Mouse (Mus musculus): ENCODE data around the gene Igfbp6. TPM values are rescaled to one million over a fixed set of nuclear protein-coding genes. Genes with fewer than 3 reads are reported as not detected.

Gene Igfbp6
- polyA plus RNA-seq, 1 experiment from 2014 or later = 27.1 TPM

DNA sequence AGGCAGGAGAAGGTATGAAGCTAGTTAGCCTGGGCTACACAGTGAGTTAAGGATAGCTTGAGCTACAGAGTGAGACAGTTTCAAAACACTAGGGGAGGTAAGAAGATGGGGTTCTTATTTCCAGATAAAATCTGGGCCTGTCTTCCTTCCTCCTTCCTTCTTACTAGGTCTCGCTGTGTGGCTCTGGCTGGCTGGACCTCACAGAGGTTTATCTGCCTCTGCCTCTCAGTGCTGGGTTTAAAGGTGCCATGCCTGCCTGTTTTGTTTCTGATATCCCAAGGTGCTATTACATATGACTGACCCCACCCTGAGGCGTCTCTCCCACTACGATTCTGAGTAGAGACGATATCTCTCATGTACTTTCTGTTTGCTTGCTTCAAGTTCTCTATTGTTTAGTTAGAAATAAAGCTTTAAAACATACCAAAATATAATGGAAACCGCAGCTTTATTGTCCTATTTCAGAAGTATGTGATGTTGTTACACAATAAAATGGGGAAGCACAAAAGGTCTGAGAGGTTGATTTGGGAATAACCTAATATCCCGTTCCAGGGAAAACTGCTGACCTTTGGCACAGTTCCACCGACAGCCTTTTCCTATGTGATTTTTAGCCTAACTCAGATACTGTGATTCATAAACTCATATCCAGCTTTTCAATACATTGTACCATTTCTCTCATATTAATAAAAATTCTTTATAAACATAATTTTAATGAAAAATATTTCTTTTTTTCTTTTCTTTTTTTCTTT lies 32.6 kb downstream of the Igfbp6 start:
- Histone ChIP-seq H3K36me3 (ENCODE audit: control insufficient read depth, insufficient read depth, low read length) (peaks cover 32% of the 10 kb centered on the region; the same call in 1 of the 2 replicates), H3K27ac (ENCODE audit: low read depth, low read length) (no peak overlapping the region), H3K4me2 (replicated peaks; ENCODE audit: low read depth, low read length) (no peak overlapping the region), H3K4me1 (ENCODE audit: control insufficient read depth, insufficient read depth, low read length) (no peaks in the 10 kb centered on the region), H3K27me3 (ENCODE audit: control insufficient read depth, insufficient read depth, low read length) (no peaks in the 10 kb centered on the region), H3K9me3 (ENCODE audit: control insufficient read depth, low read length) (no peaks in the 10 kb centered on the region), H3K4me3 (ENCODE audit: low read length) (no peak overlapping the region), H3K9ac (ENCODE audit: low read depth, low read length) (no peak overlapping the region)
- no peak for ATAC-seq (ENCODE audit: low FRiP score, low TSS enrichment)
- WGBS = 82% methylated on average over 7 of the region's 7 CpGs

DNA sequence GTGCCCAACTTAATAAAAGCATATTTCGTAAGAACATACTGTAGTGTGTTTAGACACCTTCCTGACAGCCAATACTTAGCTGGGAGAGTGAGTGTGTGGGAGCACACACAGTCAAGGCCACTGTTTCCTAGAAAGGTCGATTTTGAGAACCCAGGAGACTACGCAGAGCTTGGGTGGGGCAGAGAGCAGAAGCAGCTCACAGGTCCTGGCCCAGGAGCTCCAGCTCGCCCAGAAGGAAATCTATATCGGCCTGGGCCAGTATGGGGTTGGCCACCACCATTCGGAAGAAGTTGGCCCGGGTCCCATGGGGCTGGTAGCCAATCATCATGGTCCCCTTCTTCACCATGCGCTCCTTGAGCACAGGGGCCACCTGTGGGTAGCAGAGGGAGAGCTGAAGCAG lies 33.3 kb downstream of the Igfbp6 start:
- Histone ChIP-seq H3K4me1 (ENCODE audit: control insufficient read depth, insufficient read depth, low read length) (no peaks in the 10 kb centered on the region), H3K9me3 (ENCODE audit: control insufficient read depth, low read length) (no peaks in the 10 kb centered on the region), H3K4me2 (replicated peaks; ENCODE audit: low read depth, low read length) (no peak overlapping the region), H3K36me3 (ENCODE audit: control insufficient read depth, insufficient read depth, low read length) (peaks cover 32% of the 10 kb centered on the region; the same call in 1 of the 2 replicates), H3K4me3 (ENCODE audit: low read length) (no peak overlapping the region), H3K27ac (ENCODE audit: low read depth, low read length) (no peak overlapping the region), H3K27me3 (ENCODE audit: control insufficient read depth, insufficient read depth, low read length) (no peaks in the 10 kb centered on the region), H3K9ac (ENCODE audit: low read depth, low read length) (no peak overlapping the region)
- ATAC-seq (ENCODE audit: low FRiP score, low TSS enrichment) = no peak
- WGBS = 85% methylated on average over 8 of the region's 8 CpGs

DNA sequence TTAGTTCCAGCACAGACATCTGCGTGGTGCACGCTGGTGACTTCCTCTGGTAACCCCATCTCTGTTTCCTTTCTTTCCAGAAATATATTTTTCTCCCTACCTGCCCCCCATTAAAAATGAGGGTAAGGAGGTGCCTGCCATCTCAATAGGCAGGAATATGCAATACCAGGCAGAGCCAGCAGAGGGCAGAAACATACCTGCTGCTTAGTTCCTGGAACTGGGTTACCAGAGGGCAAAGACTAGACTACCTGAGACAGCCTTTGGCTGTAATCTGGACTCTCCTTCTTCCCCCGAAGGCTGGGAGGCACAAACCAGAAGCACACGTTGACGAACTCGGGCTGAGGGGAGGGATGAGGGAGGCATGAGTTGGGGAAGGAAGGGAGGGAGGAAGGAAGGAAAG lies 34.1 kb downstream of the Igfbp6 start:
- Histone ChIP-seq H3K27me3 (ENCODE audit: control insufficient read depth, insufficient read depth, low read length) (no peaks in the 10 kb centered on the region), H3K4me2 (replicated peaks; ENCODE audit: low read depth, low read length) (no peak overlapping the region), H3K4me1 (ENCODE audit: control insufficient read depth, insufficient read depth, low read length) (no peaks in the 10 kb centered on the region), H3K9me3 (ENCODE audit: control insufficient read depth, low read length) (no peaks in the 10 kb centered on the region), H3K4me3 (ENCODE audit: low read length) (no peak overlapping the region), H3K9ac (ENCODE audit: low read depth, low read length) (no peak overlapping the region), H3K27ac (ENCODE audit: low read depth, low read length) (no peak overlapping the region), H3K36me3 (ENCODE audit: control insufficient read depth, insufficient read depth, low read length) (peaks cover 32% of the 10 kb centered on the region; the same call in 1 of the 2 replicates)
- 18% methylated on average over 6 of the region's 6 CpGs for WGBS
- peak; percentile 57 for ATAC-seq (ENCODE audit: low FRiP score, low TSS enrichment)

DNA sequence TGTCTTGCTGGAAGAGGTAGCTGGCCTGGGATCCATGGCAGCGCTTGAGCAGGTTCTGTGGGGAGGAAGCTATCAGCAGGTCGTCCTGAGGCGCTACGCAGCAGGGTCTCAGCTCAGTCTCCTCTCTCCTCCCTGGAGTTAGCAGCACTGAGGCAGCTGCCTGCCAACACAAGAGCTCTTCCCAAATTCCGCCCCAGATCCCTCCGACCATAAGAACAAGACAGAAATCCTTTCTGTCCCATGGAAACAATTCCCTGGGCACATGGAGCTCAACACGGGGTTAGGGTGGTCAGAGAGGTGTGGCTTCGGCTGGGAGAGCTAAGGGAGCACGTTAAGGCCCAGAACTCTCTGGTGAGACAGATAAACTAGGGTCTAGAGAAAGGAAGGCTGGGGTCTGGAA lies 34.9 kb downstream of the Igfbp6 start:
- Histone ChIP-seq H3K4me3 (ENCODE audit: low read length) (no peak overlapping the region), H3K36me3 (ENCODE audit: control insufficient read depth, insufficient read depth, low read length) (peaks cover 32% of the 10 kb centered on the region; the same call in 1 of the 2 replicates), H3K4me1 (ENCODE audit: control insufficient read depth, insufficient read depth, low read length) (no peaks in the 10 kb centered on the region), H3K27me3 (ENCODE audit: control insufficient read depth, insufficient read depth, low read length) (no peaks in the 10 kb centered on the region), H3K9ac (ENCODE audit: low read depth, low read length) (no peak overlapping the region), H3K27ac (ENCODE audit: low read depth, low read length) (no peak overlapping the region), H3K4me2 (replicated peaks; ENCODE audit: low read depth, low read length) (no peak overlapping the region), H3K9me3 (ENCODE audit: control insufficient read depth, low read length) (no peaks in the 10 kb centered on the region)
- WGBS = 81% methylated on average over 9 of the region's 9 CpGs
- ATAC-seq (ENCODE audit: low FRiP score, low TSS enrichment) = no peak

DNA sequence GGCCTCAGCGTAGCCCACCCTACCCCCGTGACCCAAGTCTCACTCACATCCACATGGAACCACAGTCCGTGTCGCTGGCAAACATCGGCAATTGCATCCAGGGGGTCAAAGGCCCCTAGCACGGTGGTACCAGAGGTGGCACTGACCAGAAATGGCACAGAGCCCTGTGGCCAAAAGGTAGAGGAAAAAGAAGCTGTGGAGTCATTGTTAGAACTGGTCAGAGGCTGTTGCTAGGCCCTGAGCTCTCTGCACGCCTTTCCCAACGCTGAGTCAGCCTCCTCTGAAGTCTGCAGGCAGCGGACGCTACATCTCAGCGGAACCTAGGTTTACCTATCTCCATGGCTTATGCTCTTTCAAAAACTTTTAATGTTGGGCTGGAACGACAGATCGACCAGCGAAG lies 35.8 kb downstream of the Igfbp6 start:
- 88% methylated on average over 14 of the region's 14 CpGs for WGBS

DNA sequence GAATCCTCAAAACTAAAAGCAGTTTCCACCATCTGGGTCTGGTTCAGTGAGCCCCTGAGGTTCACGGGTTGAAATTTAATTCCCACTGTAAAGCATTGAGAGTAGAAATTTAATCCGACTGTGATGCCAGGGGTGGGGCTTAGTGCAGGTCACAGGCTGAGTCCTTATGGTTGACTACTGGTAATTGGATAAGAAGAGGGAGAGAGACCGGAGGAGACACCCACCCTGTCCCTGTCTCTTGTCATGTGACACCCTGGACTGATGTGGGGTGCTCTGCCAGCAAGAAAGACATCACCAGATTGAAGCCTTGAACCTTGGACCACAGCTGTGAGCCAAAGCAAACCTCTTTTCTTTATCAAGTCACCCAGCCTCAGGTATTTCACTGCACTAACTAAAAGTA lies 38.9 kb downstream of the Igfbp6 start:
- H3K36me3 ChIP-seq (ENCODE audit: control insufficient read depth, insufficient read depth, low read length) = peaks cover 23% of the 10 kb centered on the region; the same call in 1 of the 2 replicates
- H3K9ac ChIP-seq (ENCODE audit: low read depth, low read length) = no peak overlapping the region
- H3K27me3 ChIP-seq (ENCODE audit: control insufficient read depth, insufficient read depth, low read length) = no peaks in the 10 kb centered on the region
- no peak overlapping the region for H3K4me2 ChIP-seq (replicated peaks; ENCODE audit: low read depth, low read length)
- peaks cover under 1% of the 10 kb centered on the region; the same call in 1 of the 2 replicates for H3K4me1 ChIP-seq (ENCODE audit: control insufficient read depth, insufficient read depth, low read length)
- H3K9me3 ChIP-seq (ENCODE audit: control insufficient read depth, low read length) = no peaks in the 10 kb centered on the region
- 0 out of 2 replicates have a peak, but pooled peaks have one; percentile 40 for ATAC-seq (ENCODE audit: low FRiP score, low TSS enrichment)
- H3K27ac ChIP-seq (ENCODE audit: low read depth, low read length) = no peak overlapping the region
- H3K4me3 ChIP-seq (ENCODE audit: low read length) = no peak overlapping the region
- 52% methylated on average over 3 of the region's 3 CpGs for WGBS

More for the DNA sequence above, 35.8 kb downstream of the Igfbp6 start:
- no peak overlapping the region for H3K4me3 ChIP-seq (ENCODE audit: low read length)
- no peaks in the 10 kb centered on the region for H3K27me3 ChIP-seq (ENCODE audit: control insufficient read depth, insufficient read depth, low read length)
- H3K36me3 ChIP-seq (ENCODE audit: control insufficient read depth, insufficient read depth, low read length) = peaks cover 32% of the 10 kb centered on the region; the same call in 1 of the 2 replicates
- H3K27ac ChIP-seq (ENCODE audit: low read depth, low read length) = no peak overlapping the region
- no peak overlapping the region for H3K9ac ChIP-seq (ENCODE audit: low read depth, low read length)
- no peaks in the 10 kb centered on the region for H3K9me3 ChIP-seq (ENCODE audit: control insufficient read depth, low read length)
- no peak for ATAC-seq (ENCODE audit: low FRiP score, low TSS enrichment)
- no peaks in the 10 kb centered on the region for H3K4me1 ChIP-seq (ENCODE audit: control insufficient read depth, insufficient read depth, low read length)
- no peak overlapping the region for H3K4me2 ChIP-seq (replicated peaks; ENCODE audit: low read depth, low read length)

DNA sequence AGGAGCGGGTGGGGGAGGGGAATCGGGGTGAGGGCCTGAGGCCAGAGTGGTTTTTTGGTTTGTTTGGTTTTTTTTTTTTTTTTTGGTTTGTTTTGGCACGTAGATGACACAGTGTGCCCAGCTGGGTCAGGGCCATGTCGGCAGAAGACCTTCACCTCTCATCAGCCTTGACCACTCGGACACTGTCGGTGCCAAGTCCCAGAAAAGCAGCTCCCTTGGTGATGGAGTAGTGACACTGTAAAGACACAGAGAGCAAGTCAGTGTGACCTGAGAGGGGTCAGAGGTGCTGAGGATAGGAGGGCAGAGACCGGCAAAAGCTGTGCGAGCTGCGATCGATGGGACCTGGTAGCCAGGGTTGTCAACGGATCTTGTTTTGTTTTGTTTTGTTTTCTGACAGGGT lies 42.1 kb downstream of the Igfbp6 start:
- ATAC-seq (ENCODE audit: low FRiP score, low TSS enrichment) = no peak
- no peak overlapping the region for H3K27ac ChIP-seq (ENCODE audit: low read depth, low read length)
- no peaks in the 10 kb centered on the region for H3K9me3 ChIP-seq (ENCODE audit: control insufficient read depth, low read length)
- H3K4me2 ChIP-seq (replicated peaks; ENCODE audit: low read depth, low read length) = no peak overlapping the region
- WGBS = 72% methylated on average over 11 of the region's 11 CpGs
- H3K36me3 ChIP-seq (ENCODE audit: control insufficient read depth, insufficient read depth, low read length) = peaks cover 9% of the 10 kb centered on the region; the same call in 1 of the 2 replicates
- no peak overlapping the region for H3K4me3 ChIP-seq (ENCODE audit: low read length)
- H3K27me3 ChIP-seq (ENCODE audit: control insufficient read depth, insufficient read depth, low read length) = no peaks in the 10 kb centered on the region
- H3K4me1 ChIP-seq (ENCODE audit: control insufficient read depth, insufficient read depth, low read length) = peaks cover 8% of the 10 kb centered on the region
- H3K9ac ChIP-seq (ENCODE audit: low read depth, low read length) = no peak overlapping the region

DNA sequence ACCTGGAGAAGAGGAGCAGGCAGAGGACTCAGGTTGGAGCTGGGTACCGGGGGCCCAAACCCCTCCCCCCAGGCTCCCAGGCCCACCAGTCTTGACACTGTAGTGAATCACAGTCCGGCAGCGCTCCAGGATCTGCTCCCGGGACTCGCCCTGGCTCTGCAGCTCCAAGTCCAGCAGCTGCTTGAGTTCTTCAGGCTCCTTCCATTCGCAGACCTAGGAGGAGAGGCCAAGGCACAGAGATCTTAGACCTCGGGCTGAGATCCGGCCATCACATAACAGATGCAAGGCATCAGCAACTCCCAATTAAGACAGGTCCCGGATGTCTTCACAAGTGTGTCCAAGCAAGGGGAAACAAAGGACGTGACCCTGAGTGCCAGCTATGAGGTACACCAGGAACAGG lies 43.9 kb downstream of the Igfbp6 start:
- H3K27ac ChIP-seq (ENCODE audit: low read depth, low read length) = no peak overlapping the region
- WGBS = 67% methylated on average over 10 of the region's 10 CpGs
- ATAC-seq (ENCODE audit: low FRiP score, low TSS enrichment) = no peak

DNA sequence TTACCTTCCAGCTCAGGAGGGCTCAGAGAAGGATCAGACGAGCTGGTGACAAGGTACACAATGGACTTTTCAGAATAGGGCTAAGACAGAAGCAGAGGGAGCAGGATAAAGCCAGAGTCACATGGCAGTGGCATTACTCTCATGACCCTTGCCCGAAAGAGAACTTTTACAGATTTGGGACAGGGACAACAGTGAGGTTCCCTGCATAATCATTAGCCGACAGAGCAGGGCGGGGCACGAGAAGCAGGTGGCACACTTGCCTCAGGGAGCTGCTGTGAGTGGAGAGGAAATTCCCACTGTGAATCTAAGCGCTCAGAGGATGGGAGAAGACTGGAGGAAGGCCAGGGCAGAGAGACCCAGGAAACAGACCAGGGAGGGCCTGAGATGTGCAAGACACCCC lies 44.7 kb downstream of the Igfbp6 start:
- Histone ChIP-seq H3K4me1 (ENCODE audit: control insufficient read depth, insufficient read depth, low read length) (peaks cover 16% of the 10 kb centered on the region), H3K9me3 (ENCODE audit: control insufficient read depth, low read length) (no peaks in the 10 kb centered on the region), H3K4me2 (replicated peaks; ENCODE audit: low read depth, low read length) (no peak overlapping the region), H3K4me3 (ENCODE audit: low read length) (no peak overlapping the region), H3K27ac (ENCODE audit: low read depth, low read length) (no peak overlapping the region), H3K27me3 (ENCODE audit: control insufficient read depth, insufficient read depth, low read length) (no peaks in the 10 kb centered on the region), H3K36me3 (ENCODE audit: control insufficient read depth, insufficient read depth, low read length) (peaks cover 9% of the 10 kb centered on the region; the same call in 1 of the 2 replicates), H3K9ac (ENCODE audit: low read depth, low read length) (0 out of 2 replicates have a peak overlapping the region, but pooled peaks have one; percentile 4)
- 59% methylated on average over 6 of the region's 6 CpGs for WGBS
- peak; percentile 5; the same call in 1 of the 2 replicates for ATAC-seq (ENCODE audit: low FRiP score, low TSS enrichment)

More for the DNA sequence above, 43.9 kb downstream of the Igfbp6 start:
- no peak overlapping the region for H3K9ac ChIP-seq (ENCODE audit: low read depth, low read length)
- no peak overlapping the region for H3K4me2 ChIP-seq (replicated peaks; ENCODE audit: low read depth, low read length)
- H3K36me3 ChIP-seq (ENCODE audit: control insufficient read depth, insufficient read depth, low read length) = peaks cover 9% of the 10 kb centered on the region; the same call in 1 of the 2 replicates
- H3K4me3 ChIP-seq (ENCODE audit: low read length) = no peak overlapping the region
- peaks cover 16% of the 10 kb centered on the region for H3K4me1 ChIP-seq (ENCODE audit: control insufficient read depth, insufficient read depth, low read length)
- H3K27me3 ChIP-seq (ENCODE audit: control insufficient read depth, insufficient read depth, low read length) = no peaks in the 10 kb centered on the region
- H3K9me3 ChIP-seq (ENCODE audit: control insufficient read depth, low read length) = no peaks in the 10 kb centered on the region

All from kidney, embryonic 14.5 days (tissue).